Mouse (Mus musculus) myocyte (in vitro differentiated cells): ENCODE data around the gene Dcp1a.

Experiments
- CEBPB ChIP-seq: IDR thresholded peaks from 2 replicates; pipeline ENCODE4 v1.6.1; 2011; ENCODE audit warnings: mild to moderate bottlenecking, moderate library complexity; ENCODE audit not compliant: poor library complexity, insufficient read depth, severe bottlenecking
- E2F4 ChIP-seq: IDR thresholded peaks from one replicate; pipeline ENCODE4 v1.6.1; 2011; ENCODE audit warnings: mild to moderate bottlenecking, control low read depth, moderate library complexity; ENCODE audit not compliant: insufficient read depth
- MAX ChIP-seq: IDR thresholded peaks from one replicate; pipeline ENCODE4 v1.6.1; 2011; ENCODE audit warnings: low read depth, mild to moderate bottlenecking, control low read depth
- MYOD1 ChIP-seq, 3 experiments: IDR thresholded peaks; one replicate each; pipeline ENCODE4 v1.6.1; 2011; ENCODE audit warnings: control low read depth in 2 of 3, low read depth in 2 of 3, mild to moderate bottlenecking in 2 of 3, moderate library complexity in 1 of 3; ENCODE audit not compliant: insufficient read length in 2 of 3, control insufficient read depth in 1 of 3
- POLR2A ChIP-seq: IDR thresholded peaks from one replicate; pipeline ENCODE4 v1.6.1; 2011; ENCODE audit warnings: low read depth, mild to moderate bottlenecking, control low read depth, moderate library complexity; ENCODE audit not compliant: insufficient read length
- POLR2AphosphoS2 ChIP-seq: IDR thresholded peaks from one replicate; pipeline ENCODE4 v1.6.1; 2011; ENCODE audit warnings: low read depth, control low read depth; ENCODE audit not compliant: insufficient read length
- TCF3 ChIP-seq: IDR thresholded peaks from one replicate; pipeline ENCODE4 v1.6.1; 2011; ENCODE audit warnings: low read depth, control low read depth; ENCODE audit not compliant: insufficient read length
- USF1 ChIP-seq: IDR thresholded peaks from one replicate; pipeline ENCODE4 v1.6.1; 2011; ENCODE audit warnings: low read depth, mild to moderate bottlenecking, control low read depth, moderate library complexity

DNA sequence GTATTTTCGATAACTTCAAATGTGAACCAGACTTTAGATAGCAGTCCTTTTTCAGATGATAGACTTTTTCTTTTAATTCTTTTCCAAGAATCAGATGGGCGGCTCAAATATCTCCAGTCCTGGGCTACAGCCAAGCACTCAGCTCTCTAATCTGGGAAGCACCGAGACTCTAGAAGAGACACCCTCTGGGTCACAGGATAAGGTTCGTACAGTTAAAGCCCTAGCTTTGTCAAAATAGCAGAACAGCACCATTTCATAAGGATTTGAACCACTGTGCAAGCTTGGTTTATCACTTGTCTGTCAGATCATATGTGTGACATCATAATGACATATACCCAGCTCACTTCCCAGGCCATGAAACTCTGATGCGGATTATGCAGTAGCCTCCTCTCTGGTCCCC is 33.6 kb downstream of the Dcp1a start:
- TF ChIP-seq USF1 = no peak
- TF ChIP-seq MAX = no peak
- no peak for TF ChIP-seq POLR2A
- no peak for TF ChIP-seq E2F4
- no peak for TF ChIP-seq MYOD1 (IDR thresholded peaks at IDR 0.05; ENCODE audit: control insufficient read depth in 1 of 3, insufficient read length in 2 of 3, low read depth in 2 of 3)
- TF ChIP-seq CEBPB = no peak
- TF ChIP-seq POLR2AphosphoS2 = no peak
- no peak for TF ChIP-seq TCF3
